Mouse (Mus musculus) C2C12 (cell line): ENCODE measurements at regions not wholly inside any gene's neighbourhood (a gene's known extent, or its start where the extent isn't known, plus 50 kb on each side); places are given as distances from the start of the nearest gene placed in this dataset.

Source experiments
- H3K27me3 ChIP-seq: one replicate; pipeline ENCODE4 v1.6.1; 2011; ENCODE audit not compliant: control insufficient read depth, insufficient read depth, insufficient read length
- H3K36me3 ChIP-seq: one replicate; pipeline ENCODE4 v1.6.1; 2011; ENCODE audit not compliant: control insufficient read depth, insufficient read depth
- H3K4me3 ChIP-seq: one replicate; pipeline ENCODE4 v1.5.1; 2011; ENCODE audit warnings: mild to moderate bottlenecking, control low read depth; ENCODE audit not compliant: poor library complexity, insufficient read depth, severe bottlenecking
- H3K79me2 ChIP-seq: one replicate; pipeline ENCODE4 v1.6.1; 2011; ENCODE audit not compliant: control insufficient read depth, insufficient read depth
- H3K79me3 ChIP-seq: one replicate; pipeline ENCODE4 v1.6.1; 2011; ENCODE audit warnings: low read depth, control low read depth
- H3ac ChIP-seq: one replicate; pipeline ENCODE3; 2011; ENCODE audit warnings: low read depth; ENCODE audit not compliant: control insufficient read depth, insufficient read length
- CEBPB ChIP-seq: IDR thresholded peaks from one replicate; pipeline ENCODE4 v1.6.1; 2011; ENCODE audit warnings: low read depth, mild to moderate bottlenecking, control low read depth, moderate library complexity
- CTCF ChIP-seq: IDR thresholded peaks from one replicate; pipeline ENCODE4 v1.5.1; 2011; ENCODE audit not compliant: control insufficient read depth, insufficient read depth, insufficient read length
- FOSL1 ChIP-seq: IDR thresholded peaks from one replicate; pipeline ENCODE4 v1.8.0; 2011; ENCODE audit warnings: mild to moderate bottlenecking, low read length; ENCODE audit not compliant: poor library complexity, insufficient read depth, severe bottlenecking
- MAX ChIP-seq: IDR thresholded peaks from one replicate; pipeline ENCODE4 v1.6.1; 2011; ENCODE audit warnings: mild to moderate bottlenecking, control low read depth
- MYOD1 ChIP-seq: IDR thresholded peaks from one replicate; pipeline ENCODE4 v1.6.1; 2011; ENCODE audit warnings: low read depth; ENCODE audit not compliant: control insufficient read depth, insufficient read length
- MYOG ChIP-seq: IDR thresholded peaks from one replicate; pipeline ENCODE4 v1.6.1; 2011; ENCODE audit not compliant: control insufficient read depth, insufficient read length; ENCODE audit errors: extremely low read depth
- USF1 ChIP-seq: IDR thresholded peaks from one replicate; pipeline ENCODE4 v1.6.1; 2011; ENCODE audit warnings: low read depth, mild to moderate bottlenecking, control low read depth, moderate library complexity

DNA sequence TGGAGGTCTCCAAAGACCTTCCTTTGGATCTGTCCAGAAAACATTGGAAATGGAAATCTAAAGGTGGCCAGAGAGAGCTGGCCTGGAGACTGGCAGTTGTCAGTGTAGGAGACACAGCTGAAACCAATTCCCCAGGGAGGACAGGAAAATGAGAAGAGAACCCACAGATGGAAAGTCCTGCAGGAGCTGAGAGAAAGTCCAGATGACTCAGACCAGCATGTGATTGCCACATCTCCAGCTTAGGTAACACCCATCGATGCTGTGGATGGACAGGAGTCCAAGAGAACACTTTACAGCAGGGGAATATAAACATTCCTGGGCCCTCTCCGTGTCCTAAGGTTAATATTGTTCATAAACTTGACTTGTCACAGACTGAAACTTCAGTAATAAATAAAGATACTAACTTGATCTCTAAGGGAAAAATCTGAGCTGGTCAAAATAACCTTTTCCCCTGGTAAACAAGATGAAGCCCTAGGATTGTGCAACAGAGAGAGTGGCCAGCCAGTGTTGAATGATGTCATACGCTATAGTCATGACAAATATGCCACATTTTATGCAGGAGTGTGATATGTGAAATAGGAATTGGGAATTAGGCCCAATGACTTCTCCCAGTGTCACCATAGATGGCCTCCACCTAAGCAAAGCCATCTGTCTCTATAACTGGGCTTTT is 120.4 kb upstream of the Usp24 start:
- no peak overlapping the region for H3ac ChIP-seq
- H3K27me3 ChIP-seq, result no peaks in the 10 kb centered on the region
- no peaks in the 10 kb centered on the region for H3K36me3 ChIP-seq
- no peak overlapping the region for H3K4me3 ChIP-seq
- H3K79me2 ChIP-seq, result no peaks in the 10 kb centered on the region
- H3K79me3 ChIP-seq, result no peaks in the 10 kb centered on the region
- TF ChIP-seq FOSL1, result no peak
- TF ChIP-seq CTCF, result no peak
- peak; percentile 19 for TF ChIP-seq MYOD1
- TF ChIP-seq MYOG, result no peak
- TF ChIP-seq MAX, result no peak
- TF ChIP-seq CEBPB, result peak; percentile 94
- TF ChIP-seq USF1, result no peak

DNA sequence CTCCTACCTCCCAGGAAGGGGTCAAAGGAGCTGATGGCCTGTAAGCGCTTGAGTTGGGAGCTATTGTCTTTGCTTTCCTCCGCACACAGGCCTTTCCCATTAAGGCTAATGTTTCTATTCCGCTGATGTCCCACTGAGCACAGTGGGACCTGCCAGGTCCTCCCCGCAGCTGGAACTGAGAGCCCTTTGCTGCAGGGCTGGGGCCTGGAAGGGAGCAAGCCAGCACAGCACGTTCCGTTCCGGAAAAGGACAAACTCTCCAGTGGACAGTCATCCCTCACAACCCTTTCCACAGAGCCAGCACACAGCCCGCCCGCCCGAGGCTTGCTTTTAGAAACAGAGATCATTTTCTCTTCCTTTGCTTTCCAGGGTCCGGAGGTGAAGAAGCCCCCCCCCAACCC is 116.2 kb upstream of the Usp24 start:
- Histone ChIP-seq H3K79me3 (no peaks in the 10 kb centered on the region), H3K79me2 (no peaks in the 10 kb centered on the region), H3ac (no peak overlapping the region), H3K27me3 (no peaks in the 10 kb centered on the region), H3K36me3 (no peaks in the 10 kb centered on the region), H3K4me3 (no peak overlapping the region)
- no peak for TF ChIP-seq CEBPB
- no peak for TF ChIP-seq CTCF
- TF ChIP-seq MAX, result no peak
- no peak for TF ChIP-seq MYOD1
- no peak for TF ChIP-seq USF1
- no peak for TF ChIP-seq MYOG
- TF ChIP-seq FOSL1, result no peak

- Histone ChIP-seq H3K36me3 (no peaks in the 10 kb centered on the region), H3K27me3 (no peaks in the 10 kb centered on the region), H3K79me2 (no peaks in the 10 kb centered on the region), H3K4me3 (no peak overlapping the region), H3K79me3 (no peaks in the 10 kb centered on the region), H3ac (no peak overlapping the region)
- TF ChIP-seq MYOD1, result no peak
- no peak for TF ChIP-seq CTCF
- no peak for TF ChIP-seq CEBPB
- TF ChIP-seq MYOG, result no peak
- TF ChIP-seq USF1, result no peak
- TF ChIP-seq FOSL1, result no peak
- no peak for TF ChIP-seq MAX
Observed at GRCm38 (mm10) chr4:106200241-106200640, 115.8 kb upstream of the Usp24 start.

- TF ChIP-seq MAX (no peak), MYOD1 (peak; percentile 45), USF1 (no peak), MYOG (no peak), FOSL1 (no peak), CTCF (no peak), CEBPB (no peak)
- H3K27me3 ChIP-seq, result no peaks in the 10 kb centered on the region
- H3K79me3 ChIP-seq, result no peaks in the 10 kb centered on the region
- H3K4me3 ChIP-seq, result no peak overlapping the region
- no peak overlapping the region for H3ac ChIP-seq
- H3K79me2 ChIP-seq, result no peaks in the 10 kb centered on the region
- H3K36me3 ChIP-seq, result no peaks in the 10 kb centered on the region
Observed at GRCm38 (mm10) chr4:106202554-106202953, 113.5 kb upstream of the Usp24 start.

DNA sequence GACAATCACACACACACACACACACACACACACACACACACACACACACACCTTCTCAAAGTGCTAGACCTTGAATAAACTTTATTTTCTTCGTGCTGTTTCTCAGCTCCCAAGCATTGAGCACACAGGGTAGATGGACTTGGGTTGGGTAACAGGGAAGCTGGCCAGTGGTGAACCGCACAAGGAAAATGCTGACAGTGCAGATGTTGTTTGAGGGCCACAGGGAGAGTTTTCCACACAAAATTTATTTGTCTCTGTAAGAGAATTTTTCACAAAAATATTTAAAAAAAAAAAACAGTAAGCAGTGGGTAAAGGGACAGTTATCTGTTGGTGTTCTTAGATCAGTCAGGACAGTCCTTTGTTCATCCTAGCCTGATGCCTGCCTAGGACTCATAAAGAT is 110.8 kb upstream of the Usp24 start:
- H3ac ChIP-seq, result no peak overlapping the region
- H3K4me3 ChIP-seq, result no peak overlapping the region
- H3K36me3 ChIP-seq, result no peaks in the 10 kb centered on the region
- TF ChIP-seq MAX, result no peak
- TF ChIP-seq CEBPB, result no peak
- TF ChIP-seq MYOG, result no peak
- no peak for TF ChIP-seq CTCF
- TF ChIP-seq USF1, result no peak
- no peak for TF ChIP-seq MYOD1
- TF ChIP-seq FOSL1, result no peak
- H3K79me2 ChIP-seq, result no peaks in the 10 kb centered on the region
- no peaks in the 10 kb centered on the region for H3K27me3 ChIP-seq
- H3K79me3 ChIP-seq, result no peaks in the 10 kb centered on the region

DNA sequence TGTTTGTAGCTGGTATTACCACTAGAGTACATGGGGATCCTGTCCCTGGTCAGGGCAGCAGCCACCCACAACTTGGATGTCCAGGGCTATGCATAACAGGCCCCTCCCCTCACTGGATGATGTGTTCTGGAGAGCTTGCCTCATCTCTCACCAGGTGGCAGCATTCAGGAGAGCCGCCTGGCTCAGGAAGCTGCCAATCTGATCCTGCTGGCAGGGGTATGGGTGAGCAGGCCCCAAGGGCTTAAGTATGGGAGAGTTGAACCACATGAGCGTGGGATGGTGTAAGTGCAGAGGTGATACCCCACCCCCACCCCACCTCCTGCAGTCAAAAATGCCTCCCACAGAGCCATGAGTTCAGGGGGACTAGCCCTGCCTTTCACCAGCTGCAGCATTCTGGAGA is 110.0 kb upstream of the Usp24 start:
- Histone ChIP-seq H3K4me3 (no peak overlapping the region), H3K79me2 (no peaks in the 10 kb centered on the region), H3K27me3 (no peaks in the 10 kb centered on the region), H3K79me3 (no peaks in the 10 kb centered on the region), H3ac (no peak overlapping the region), H3K36me3 (no peaks in the 10 kb centered on the region)
- TF ChIP-seq MAX, result no peak
